Mouse (Mus musculus): Measurements from ENCODE around the gene Samd5. TPM values are rescaled to one million over a fixed set of nuclear protein-coding genes. Genes with fewer than 3 reads are reported as not detected.
A peak's percentile ranks its signal among the peaks of the same experiment; 100 is the strongest.

Samd5 gene
- 0.07 and 0.11 TPM in 2 replicates for polyA plus RNA-seq (2012; rRNA removed)

DNA sequence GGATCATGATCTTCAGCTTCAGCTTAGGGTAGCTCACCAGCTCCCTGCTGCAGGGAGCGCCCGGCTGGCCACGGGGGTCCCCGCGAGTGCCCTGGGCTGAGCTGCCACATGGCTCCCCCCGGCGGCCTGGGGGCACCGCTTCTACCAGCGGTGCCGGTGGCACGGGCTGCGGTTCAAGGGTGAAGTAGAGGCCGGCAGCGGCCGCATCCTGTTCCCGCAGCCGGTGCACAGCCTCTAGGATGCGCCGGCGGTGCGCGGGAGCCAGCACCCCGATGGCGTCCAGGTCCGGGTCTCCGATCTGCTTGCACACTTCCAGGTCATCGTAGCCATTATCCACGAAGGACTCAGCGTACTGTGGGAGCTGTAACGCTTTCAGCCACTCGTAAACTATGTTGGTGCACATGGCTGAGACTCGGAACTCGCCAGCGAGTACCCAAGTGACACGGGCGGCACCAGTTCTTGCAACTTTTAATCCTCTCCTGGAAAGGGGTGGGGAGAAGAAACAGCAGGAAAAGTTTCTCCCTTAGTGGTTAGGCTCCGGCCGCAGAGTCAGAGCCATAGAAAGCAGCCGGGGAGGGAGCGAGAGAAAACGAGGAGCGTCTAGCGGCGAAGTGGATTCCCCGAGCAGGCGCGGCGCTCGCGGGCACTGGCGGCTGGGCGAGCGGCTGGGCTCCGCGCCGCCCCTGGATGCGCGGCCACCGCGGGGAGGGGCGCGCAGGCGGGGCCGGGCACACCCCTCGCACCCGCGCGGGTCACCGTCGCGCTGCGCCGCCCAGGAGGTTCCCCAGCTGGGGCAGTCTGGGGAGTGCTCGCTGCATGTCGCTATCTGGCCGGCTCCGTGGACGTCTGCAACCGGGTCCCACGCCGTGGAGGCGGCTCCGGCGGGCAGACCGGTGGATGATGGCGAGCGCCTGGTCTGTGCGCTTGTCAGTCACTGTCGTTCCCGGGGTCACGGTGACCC, at the start of gene Samd5:
Gene Samd5 (minus strand): TSS at position 648 of the 961 bp plus-strand sequence.
- peaks cover 7% of the 10 kb centered on the region; the same call in 1 of the 2 replicates for H3K27me3 ChIP-seq (ENCODE audit: control insufficient read depth, insufficient read depth, low read length)

DNA sequence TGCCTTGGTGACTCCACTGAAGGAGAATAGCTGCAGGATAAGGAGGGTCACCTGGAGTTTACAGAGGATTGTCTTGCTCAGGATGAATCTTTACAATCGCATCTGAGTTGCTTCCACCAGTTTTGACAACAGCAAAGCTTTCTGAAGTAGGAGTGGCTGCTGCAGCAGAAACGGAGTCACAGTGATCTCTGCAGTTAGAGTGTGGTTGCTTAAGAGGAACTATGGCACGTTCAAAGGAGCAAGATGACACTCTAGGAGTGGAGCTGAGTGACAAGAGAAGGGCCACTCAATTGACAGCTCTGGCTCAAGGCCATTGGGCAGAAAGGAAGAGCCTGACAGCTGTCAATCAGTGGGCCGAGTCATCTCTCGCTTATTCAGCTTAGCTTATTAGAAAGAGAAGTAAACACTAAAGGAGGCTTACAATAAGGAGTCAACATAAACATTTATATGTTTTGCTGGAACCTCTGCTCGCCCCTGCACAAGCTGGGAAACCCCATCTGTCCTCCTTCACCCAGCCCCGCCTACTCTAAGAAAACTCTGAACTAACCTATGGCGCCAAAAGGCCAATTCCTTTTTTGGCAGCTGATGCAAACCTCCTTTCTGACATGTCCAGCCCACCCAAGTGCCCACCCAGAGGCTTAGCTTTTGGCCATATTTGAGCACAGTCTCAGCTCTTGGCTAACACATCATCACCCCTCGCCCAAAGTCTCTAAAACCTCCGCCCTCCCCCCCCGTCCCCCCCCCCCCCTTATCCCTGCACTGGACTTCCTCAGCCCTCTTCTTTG, 47.7 kb upstream of the Samd5 start:
- H3K27me3 ChIP-seq (ENCODE audit: control insufficient read depth, insufficient read depth, low read length), result no peaks in the 10 kb centered on the region
- TF ChIP-seq CTCF (IDR thresholded peaks at IDR 0.05; ENCODE audit: extremely low read depth, insufficient read depth, insufficient read length, insufficient replicate concordance), result no peak
- no peak for TF ChIP-seq POLR2A (IDR thresholded peaks at IDR 0.05; ENCODE audit: low read depth, low read length)
- 73% methylated on average over 10 of the region's 11 CpGs for WGBS

More for the DNA sequence above, at the start of gene Samd5:
- no peaks in the 10 kb centered on the region; the same call in 1 of the 2 replicates for H3K4me1 ChIP-seq (ENCODE audit: control insufficient read depth, insufficient read depth, insufficient read length)
- H3K4me3 ChIP-seq (ENCODE audit: extremely low read depth, insufficient read depth, insufficient read length), result peak within 1 kb of the TSS; percentile 38; the same call in 1 of the 2 replicates
- no peaks in the 10 kb centered on the region for H3K36me3 ChIP-seq (ENCODE audit: control insufficient read depth, insufficient read depth, low read length)
- H3K27ac ChIP-seq (ENCODE audit: insufficient read depth, low read length), result no peak within 1 kb of the TSS
- 1% methylated on average over 88 of the region's 91 CpGs for WGBS
- TF ChIP-seq CTCF (IDR thresholded peaks at IDR 0.05; ENCODE audit: extremely low read depth, insufficient read depth, insufficient read length, insufficient replicate concordance) (no peak), POLR2A (IDR thresholded peaks at IDR 0.05; ENCODE audit: low read depth, low read length) (no peak)
- no peak for DNase-seq (ENCODE audit: low read depth in 1 of 2, low spot score in 2 of 2)

DNA sequence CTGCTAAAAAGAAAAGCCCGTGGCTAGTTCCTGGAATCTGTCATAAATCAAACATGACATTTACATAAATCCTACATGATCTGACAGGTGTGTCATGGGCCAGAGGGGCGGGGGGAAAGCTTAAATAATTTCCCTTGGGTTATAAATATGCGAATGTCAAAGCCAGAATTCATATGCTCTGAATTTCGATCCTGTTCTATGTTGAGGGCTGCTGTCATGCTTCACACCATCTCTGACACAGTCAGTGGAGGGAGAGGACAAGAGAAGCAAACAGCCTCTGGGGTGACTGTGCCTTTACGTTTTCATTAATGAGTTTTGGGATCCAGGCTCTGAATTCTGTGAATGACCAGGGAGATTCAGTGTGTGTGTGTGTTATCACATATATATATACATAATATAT, 45.0 kb upstream of the Samd5 start:
- Histone ChIP-seq H3K36me3 (ENCODE audit: control insufficient read depth, insufficient read depth, low read length) (no peaks in the 10 kb centered on the region), H3K27me3 (ENCODE audit: control insufficient read depth, insufficient read depth, low read length) (no peaks in the 10 kb centered on the region), H3K27ac (ENCODE audit: insufficient read depth, low read length) (no peak overlapping the region), H3K4me3 (ENCODE audit: extremely low read depth, insufficient read depth, insufficient read length) (no peak overlapping the region), H3K4me1 (ENCODE audit: control insufficient read depth, insufficient read depth, insufficient read length) (no peaks in the 10 kb centered on the region)
- WGBS, result 44% methylated on average over 5 of the region's 5 CpGs
- no peak for DNase-seq (ENCODE audit: low read depth in 1 of 2, low spot score in 2 of 2)
- TF ChIP-seq POLR2A (IDR thresholded peaks at IDR 0.05; ENCODE audit: low read depth, low read length), result no peak
- TF ChIP-seq CTCF (IDR thresholded peaks at IDR 0.05; ENCODE audit: extremely low read depth, insufficient read depth, insufficient read length, insufficient replicate concordance), result no peak

More for the DNA sequence above, 47.7 kb upstream of the Samd5 start:
- Histone ChIP-seq H3K4me1 (ENCODE audit: control insufficient read depth, insufficient read depth, insufficient read length) (no peaks in the 10 kb centered on the region), H3K27ac (ENCODE audit: insufficient read depth, low read length) (no peak overlapping the region), H3K36me3 (ENCODE audit: control insufficient read depth, insufficient read depth, low read length) (no peaks in the 10 kb centered on the region), H3K4me3 (ENCODE audit: extremely low read depth, insufficient read depth, insufficient read length) (no peak overlapping the region)
- no peak for DNase-seq (ENCODE audit: low read depth in 1 of 2, low spot score in 2 of 2)

DNA sequence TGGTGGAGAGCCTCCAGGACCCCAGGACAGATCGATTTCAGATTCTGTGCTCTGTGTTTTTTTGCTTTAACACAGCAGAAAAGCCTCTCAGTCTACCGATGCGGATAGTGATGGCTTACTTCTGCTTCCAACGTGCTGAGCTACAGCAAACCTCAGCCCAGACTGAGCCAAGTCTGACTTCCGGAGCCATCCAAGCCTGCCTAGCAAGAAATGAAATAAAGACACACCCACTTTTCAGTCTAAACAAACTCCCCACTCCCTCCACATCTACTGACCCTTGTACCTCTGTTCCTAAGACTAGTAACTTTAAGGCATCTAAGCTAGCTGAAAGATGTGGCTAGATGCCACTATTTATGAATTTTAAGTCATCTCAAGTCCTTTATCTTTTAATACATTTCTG, 43.1 kb upstream of the Samd5 start:
- WGBS, result 37% methylated on average over 5 of the region's 5 CpGs
- no peak for DNase-seq (ENCODE audit: low read depth in 1 of 2, low spot score in 2 of 2)
- Histone ChIP-seq H3K4me1 (ENCODE audit: control insufficient read depth, insufficient read depth, insufficient read length) (no peaks in the 10 kb centered on the region), H3K27me3 (ENCODE audit: control insufficient read depth, insufficient read depth, low read length) (no peaks in the 10 kb centered on the region), H3K27ac (ENCODE audit: insufficient read depth, low read length) (no peak overlapping the region), H3K4me3 (ENCODE audit: extremely low read depth, insufficient read depth, insufficient read length) (no peak overlapping the region), H3K36me3 (ENCODE audit: control insufficient read depth, insufficient read depth, low read length) (no peaks in the 10 kb centered on the region)
- TF ChIP-seq POLR2A (IDR thresholded peaks at IDR 0.05; ENCODE audit: low read depth, low read length), result no peak
- TF ChIP-seq CTCF (IDR thresholded peaks at IDR 0.05; ENCODE audit: extremely low read depth, insufficient read depth, insufficient read length, insufficient replicate concordance), result no peak

DNA sequence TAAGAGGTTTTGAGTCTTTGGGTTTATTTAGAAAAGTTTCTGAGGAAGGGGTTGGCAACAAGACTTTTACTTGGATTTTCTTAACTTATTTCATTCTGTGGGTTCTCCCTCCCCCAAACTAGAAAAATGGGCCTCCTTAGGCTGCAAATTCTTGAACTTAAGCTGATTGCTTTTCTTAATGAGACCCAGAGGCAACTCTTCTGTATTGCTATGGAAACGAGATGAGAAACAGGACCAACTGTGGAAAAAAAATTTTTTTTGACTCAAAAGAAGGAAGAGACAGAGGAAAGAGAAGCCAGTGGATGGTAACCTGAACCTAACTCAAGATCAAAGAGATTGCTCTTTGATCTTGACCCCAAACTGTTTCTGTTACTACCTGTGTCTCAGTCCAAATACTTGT, 29.9 kb upstream of the Samd5 start:
- Histone ChIP-seq H3K4me3 (ENCODE audit: extremely low read depth, insufficient read depth, insufficient read length) (no peak overlapping the region), H3K36me3 (ENCODE audit: control insufficient read depth, insufficient read depth, low read length) (no peaks in the 10 kb centered on the region), H3K4me1 (ENCODE audit: control insufficient read depth, insufficient read depth, insufficient read length) (no peaks in the 10 kb centered on the region), H3K27ac (ENCODE audit: insufficient read depth, low read length) (no peak overlapping the region), H3K27me3 (ENCODE audit: control insufficient read depth, insufficient read depth, low read length) (no peaks in the 10 kb centered on the region)
- DNase-seq (ENCODE audit: low read depth in 1 of 2, low spot score in 2 of 2), result no peak
- no peak for TF ChIP-seq POLR2A (IDR thresholded peaks at IDR 0.05; ENCODE audit: low read depth, low read length)
- TF ChIP-seq CTCF (IDR thresholded peaks at IDR 0.05; ENCODE audit: extremely low read depth, insufficient read depth, insufficient read length, insufficient replicate concordance), result no peak
- 69% methylated on average over 1 of the region's 1 CpGs for WGBS

DNA sequence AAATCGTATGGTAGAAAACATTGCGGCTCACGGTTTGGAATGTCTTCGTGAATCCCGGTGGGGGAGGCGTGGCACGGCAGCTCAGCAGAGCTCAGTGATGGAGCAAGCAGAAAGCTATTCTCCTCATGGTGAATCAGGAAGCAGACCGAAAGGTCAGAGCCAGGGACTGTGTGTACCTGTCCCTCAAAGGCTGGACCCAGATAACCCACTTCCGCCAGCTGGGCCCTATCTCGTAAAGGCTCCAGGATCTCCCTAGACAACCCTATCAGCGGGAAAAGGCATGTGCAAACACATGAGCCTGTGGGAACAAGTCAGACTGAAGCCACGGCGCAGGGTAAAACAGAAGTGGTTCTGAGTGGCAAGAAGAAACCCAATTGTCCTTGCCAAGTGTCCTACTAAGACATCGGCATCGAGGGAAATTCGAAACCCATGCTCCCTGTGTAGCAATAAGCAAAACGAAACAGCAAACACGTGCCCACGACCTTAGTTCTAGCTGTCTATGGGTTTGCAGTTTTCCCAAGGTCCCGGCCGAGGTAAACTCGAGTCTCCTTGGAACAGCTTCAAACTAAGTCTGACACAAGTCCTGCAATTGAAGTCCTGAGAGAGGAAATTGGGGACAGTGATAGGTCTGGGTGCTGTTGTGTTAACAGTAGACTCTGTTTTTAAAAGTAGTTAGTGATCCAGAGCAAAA, 24.2 kb upstream of the Samd5 start:
- Histone ChIP-seq H3K4me1 (ENCODE audit: control insufficient read depth, insufficient read depth, insufficient read length) (no peaks in the 10 kb centered on the region), H3K27me3 (ENCODE audit: control insufficient read depth, insufficient read depth, low read length) (no peaks in the 10 kb centered on the region), H3K27ac (ENCODE audit: insufficient read depth, low read length) (no peak overlapping the region), H3K36me3 (ENCODE audit: control insufficient read depth, insufficient read depth, low read length) (no peaks in the 10 kb centered on the region), H3K4me3 (ENCODE audit: extremely low read depth, insufficient read depth, insufficient read length) (no peak overlapping the region)
- TF ChIP-seq POLR2A (IDR thresholded peaks at IDR 0.05; ENCODE audit: low read depth, low read length) (no peak), CTCF (IDR thresholded peaks at IDR 0.05; ENCODE audit: extremely low read depth, insufficient read depth, insufficient read length, insufficient replicate concordance) (no peak)
- WGBS, result 96% methylated on average over 22 of the region's 22 CpGs
- DNase-seq (ENCODE audit: low read depth in 1 of 2, low spot score in 2 of 2), result no peak
